Mouse (Mus musculus) midbrain, embryonic 15.5 days (tissue): ENCODE data around the gene Lrrc32. TPM values are rescaled to one million over a fixed set of nuclear protein-coding genes. Genes with fewer than 3 reads are reported as not detected.

Source experiments
- ATAC-seq: fragments of 200-750 bp; cut with Nextera tagmentation; replicated peaks from 2 replicates; pipeline ENCODE4 v1.8.0; 2017; ENCODE audit warnings: moderate TSS enrichment
- H3K27ac ChIP-seq: fragments of 300-500 bp; sonication (generic); 2 replicates; pipeline ENCODE4 v1.5.1; 2015; ENCODE audit warnings: mild to moderate bottlenecking, inconsistent platforms
- H3K27me3 ChIP-seq: fragments of 300-500 bp; sonication (generic); replicated peaks from 2 replicates; pipeline ENCODE4 v1.6.1; 2015; ENCODE audit warnings: inconsistent platforms
- H3K36me3 ChIP-seq: fragments of 300-500 bp; sonication (generic); replicated peaks from 2 replicates; pipeline ENCODE4 v1.6.1; 2015; ENCODE audit warnings: inconsistent platforms
- H3K4me1 ChIP-seq: fragments of 300-500 bp; sonication (generic); 2 replicates; pipeline ENCODE4 v1.6.1; 2015; ENCODE audit warnings: inconsistent platforms
- H3K4me2 ChIP-seq: fragments of 300-500 bp; sonication (generic); 2 replicates; pipeline ENCODE4 v1.6.1; 2015; ENCODE audit warnings: inconsistent platforms, mild to moderate bottlenecking, moderate library complexity
- H3K4me3 ChIP-seq: fragments of 300-500 bp; sonication (generic); 2 replicates; pipeline ENCODE4 v1.5.1; 2015; ENCODE audit warnings: mild to moderate bottlenecking, inconsistent platforms
- H3K9ac ChIP-seq: fragments of 300-500 bp; sonication (generic); 2 replicates; pipeline ENCODE4 v1.6.1; 2015; ENCODE audit warnings: mild to moderate bottlenecking, inconsistent platforms
- H3K9me3 ChIP-seq: fragments of 300-500 bp; sonication (generic); 2 replicates; pipeline ENCODE4 v1.6.1; 2016; ENCODE audit warnings: inconsistent platforms
- WGBS: fragments of 180-500 bp; shearing (Covaris S2); methylation state at CpG from one replicate; pipeline ENCODE4 v1.1.7; 2015; ENCODE audit warnings: mixed read lengths; 5-methylcytosine and 5-hydroxymethylcytosine counted together
- polyA plus RNA-seq: library from polyadenylated mRNA; unstranded; fragments of >200 nt; fragmentation: Nextera tagmentation; extraction: Ambion mirVana; gene quantifications from 2 replicates; pipeline ENCODE4 v1.2.1, GENCODE M21; 2015

Lrrc32 gene
- polyA plus RNA-seq, 1 experiment from 2014 or later: 5.0 TPM

- Histone ChIP-seq H3K4me1 (peaks cover 13% of the 10 kb centered on the region), H3K36me3 (no peaks in the 10 kb centered on the region), H3K27me3 (no peaks in the 10 kb centered on the region; the same call in 1 of the 2 replicates), H3K4me3 (peak overlapping the region; percentile 65), H3K27ac (no peak overlapping the region), H3K4me2 (peak overlapping the region; percentile 91), H3K9ac (peak overlapping the region; percentile 52; the same call in 1 of the 2 replicates), H3K9me3 (no peaks in the 10 kb centered on the region)
- ATAC-seq: 0 out of 2 replicates have a peak, but pooled peaks have one; percentile 31
- WGBS: 72% methylated on average over 4 of the region's 4 CpGs
These were observed 1.2 kb downstream of the Lrrc32 start for GRCm38 (mm10) chr7:98490328-98490727.

DNA sequence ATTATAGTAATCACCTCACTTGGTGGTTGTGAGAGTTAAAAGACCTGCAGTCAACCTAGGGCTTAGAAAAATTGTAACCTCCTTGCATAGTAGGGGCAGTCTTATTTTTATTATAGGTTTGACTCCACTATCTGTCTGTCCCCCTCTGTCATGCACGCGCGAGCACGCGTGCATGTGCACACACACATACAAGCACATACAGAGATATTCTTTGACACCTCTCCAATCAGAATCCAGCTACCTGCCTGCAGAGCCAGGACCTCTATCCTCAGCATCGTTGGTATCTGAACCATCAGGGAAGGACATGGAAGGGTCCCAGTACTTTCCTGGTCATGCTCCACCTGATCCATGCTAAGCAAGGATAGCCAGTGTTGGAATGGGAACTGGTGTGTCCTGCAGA is 1.8 kb downstream of the Lrrc32 start:
- Histone ChIP-seq H3K27me3 (no peaks in the 10 kb centered on the region; the same call in 1 of the 2 replicates), H3K27ac (no peak overlapping the region), H3K36me3 (no peaks in the 10 kb centered on the region), H3K9me3 (no peaks in the 10 kb centered on the region), H3K4me3 (no peak overlapping the region), H3K4me2 (no peak overlapping the region), H3K9ac (no peak overlapping the region), H3K4me1 (peaks cover 13% of the 10 kb centered on the region)
- WGBS: 96% methylated on average over 6 of the region's 6 CpGs
- ATAC-seq: no peak

GRCm38 (mm10) chr7:98491451-98492200 is 2.5 kb downstream of the Lrrc32 start:
- Histone ChIP-seq H3K36me3 (no peaks in the 10 kb centered on the region), H3K4me1 (peaks cover 13% of the 10 kb centered on the region), H3K9ac (no peak overlapping the region), H3K9me3 (no peaks in the 10 kb centered on the region), H3K27me3 (no peaks in the 10 kb centered on the region; the same call in 1 of the 2 replicates), H3K27ac (no peak overlapping the region), H3K4me2 (no peak overlapping the region), H3K4me3 (no peak overlapping the region)
- no peak for ATAC-seq
- WGBS: 69% methylated on average over 9 of the region's 9 CpGs

DNA sequence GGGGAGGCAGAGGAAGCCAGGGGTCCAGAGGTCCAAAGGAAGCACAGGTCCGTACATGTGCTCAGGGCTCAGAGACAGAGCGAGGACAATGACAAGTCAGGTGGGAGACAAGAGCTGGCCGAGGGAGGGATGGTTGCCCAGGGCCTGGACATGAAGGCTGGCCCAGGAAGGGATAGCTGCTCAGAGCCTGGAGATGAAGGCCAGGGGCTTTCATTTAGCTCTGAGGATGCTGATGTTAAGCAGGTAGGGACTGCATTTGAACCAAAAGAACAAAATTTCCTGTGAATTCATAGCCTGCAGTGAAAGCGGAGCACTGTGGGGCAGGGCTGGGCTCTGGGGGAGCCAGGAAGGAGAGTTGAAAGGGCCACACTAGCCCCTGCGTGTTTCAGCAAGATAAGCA is 3.2 kb downstream of the Lrrc32 start:
- no peak for ATAC-seq
- Histone ChIP-seq H3K9me3 (no peaks in the 10 kb centered on the region), H3K9ac (no peak overlapping the region), H3K27ac (no peak overlapping the region), H3K36me3 (no peaks in the 10 kb centered on the region), H3K27me3 (no peaks in the 10 kb centered on the region; the same call in 1 of the 2 replicates), H3K4me1 (peaks cover 13% of the 10 kb centered on the region), H3K4me2 (no peak overlapping the region), H3K4me3 (no peak overlapping the region)
- WGBS: 76% methylated on average over 5 of the region's 5 CpGs

GRCm38 (mm10) chr7:98493307-98493706 is 4.2 kb downstream of the Lrrc32 start:
- Histone ChIP-seq H3K4me3 (no peak overlapping the region), H3K9me3 (no peaks in the 10 kb centered on the region), H3K36me3 (no peaks in the 10 kb centered on the region), H3K4me2 (no peak overlapping the region), H3K4me1 (peaks cover 13% of the 10 kb centered on the region), H3K27me3 (no peaks in the 10 kb centered on the region; the same call in 1 of the 2 replicates), H3K9ac (no peak overlapping the region), H3K27ac (no peak overlapping the region)
- ATAC-seq: no peak
- 67% methylated on average over 2 of the region's 2 CpGs for WGBS

DNA sequence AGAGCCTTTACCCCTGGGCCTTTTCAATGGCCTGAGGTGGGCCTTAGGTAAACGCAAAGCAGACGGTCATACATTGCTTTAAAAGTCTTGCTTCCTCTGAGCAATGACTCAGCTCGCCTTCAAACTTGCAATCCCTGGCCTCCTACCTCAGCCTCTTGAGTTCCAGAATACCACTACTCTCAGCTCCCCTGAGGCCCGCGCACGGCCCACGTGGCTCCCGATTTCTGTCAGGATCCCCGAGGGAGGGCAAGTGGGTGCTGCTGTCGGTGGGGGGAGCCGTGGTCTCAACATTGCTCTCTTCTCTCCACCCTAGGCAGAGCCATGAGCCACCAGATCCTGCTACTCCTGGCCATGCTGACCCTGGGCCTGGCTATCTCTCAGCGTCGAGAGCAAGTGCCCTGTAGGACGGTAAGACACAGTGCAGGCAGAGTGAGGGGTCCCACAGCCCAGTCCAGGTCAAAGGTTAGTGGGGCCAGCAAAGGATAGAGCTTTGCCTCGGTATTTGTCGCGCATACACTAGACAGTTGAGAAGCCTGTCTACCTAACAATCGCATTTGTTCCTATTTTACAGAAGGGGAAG is 4.9 kb downstream of the Lrrc32 start:
- WGBS: 79% methylated on average over 18 of the region's 18 CpGs
- Histone ChIP-seq H3K4me3 (no peak overlapping the region), H3K9ac (no peak overlapping the region), H3K36me3 (no peaks in the 10 kb centered on the region), H3K9me3 (no peaks in the 10 kb centered on the region), H3K4me1 (peaks cover 12% of the 10 kb centered on the region), H3K27me3 (no peaks in the 10 kb centered on the region; the same call in 1 of the 2 replicates), H3K4me2 (no peak overlapping the region), H3K27ac (no peak overlapping the region)
- ATAC-seq: no peak

DNA sequence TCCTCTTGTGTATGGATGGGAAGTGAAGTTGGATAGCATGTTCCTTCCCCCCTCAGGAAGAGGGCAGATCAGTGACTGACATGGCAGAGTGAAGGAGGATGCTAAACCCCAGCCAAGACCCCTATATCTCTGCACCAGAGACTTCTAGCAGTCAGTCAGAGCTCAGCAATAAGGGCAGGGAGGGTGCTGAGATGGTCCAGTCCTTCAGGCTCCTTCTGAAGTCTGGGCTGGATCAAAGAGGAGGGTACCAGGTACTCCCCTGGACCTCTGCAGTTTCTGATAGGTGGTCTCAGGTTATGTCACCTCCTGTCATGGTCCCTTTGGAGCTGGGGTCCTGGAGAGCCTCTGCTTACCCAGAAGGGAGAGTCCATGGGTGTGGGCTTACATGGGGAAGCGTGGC is 6.5 kb downstream of the Lrrc32 start:
- no peak overlapping the region for H3K4me2 ChIP-seq
- no peaks in the 10 kb centered on the region for H3K36me3 ChIP-seq
- no peak overlapping the region for H3K27ac ChIP-seq
- H3K9ac ChIP-seq: no peak overlapping the region
- WGBS: 73% methylated on average over 1 of the region's 1 CpGs
- H3K4me3 ChIP-seq: no peak overlapping the region
- H3K9me3 ChIP-seq: no peaks in the 10 kb centered on the region
- no peaks in the 10 kb centered on the region for H3K4me1 ChIP-seq
- ATAC-seq: no peak
- H3K27me3 ChIP-seq: no peaks in the 10 kb centered on the region

GRCm38 (mm10) chr7:98497451-98497850 is 8.4 kb downstream of the Lrrc32 start:
- H3K36me3 ChIP-seq: no peaks in the 10 kb centered on the region
- H3K9ac ChIP-seq: no peak overlapping the region
- no peak overlapping the region for H3K27ac ChIP-seq
- no peaks in the 10 kb centered on the region for H3K9me3 ChIP-seq
- H3K4me2 ChIP-seq: no peak overlapping the region
- H3K4me3 ChIP-seq: no peak overlapping the region
- H3K4me1 ChIP-seq: no peaks in the 10 kb centered on the region
- 54% methylated on average over 5 of the region's 5 CpGs for WGBS
- no peak for ATAC-seq
- H3K27me3 ChIP-seq: no peaks in the 10 kb centered on the region

GRCm38 (mm10) chr7:98498101-98498500 is 9.0 kb downstream of the Lrrc32 start:
- Histone ChIP-seq H3K4me3 (no peak overlapping the region), H3K4me1 (0 out of 2 replicates have a peak, but pooled peaks cover under 1% of the 10 kb centered on the region), H3K36me3 (no peaks in the 10 kb centered on the region), H3K9ac (no peak overlapping the region), H3K27ac (no peak overlapping the region), H3K4me2 (no peak overlapping the region), H3K27me3 (no peaks in the 10 kb centered on the region), H3K9me3 (no peaks in the 10 kb centered on the region)
- WGBS: 93% methylated on average over 12 of the region's 12 CpGs
- no peak for ATAC-seq

GRCm38 (mm10) chr7:98498656-98499560 is 9.8 kb downstream of the Lrrc32 start:
- H3K27ac ChIP-seq: no peak overlapping the region
- WGBS: 84% methylated on average over 20 of the region's 20 CpGs
- H3K9me3 ChIP-seq: no peaks in the 10 kb centered on the region
- 0 out of 2 replicates have a peak, but pooled peaks cover 3% of the 10 kb centered on the region for H3K4me1 ChIP-seq
- no peaks in the 10 kb centered on the region for H3K36me3 ChIP-seq
- ATAC-seq: no peak
- H3K4me2 ChIP-seq: no peak overlapping the region
- no peak overlapping the region for H3K9ac ChIP-seq
- H3K27me3 ChIP-seq: no peaks in the 10 kb centered on the region
- H3K4me3 ChIP-seq: no peak overlapping the region

- Histone ChIP-seq H3K4me2 (no peak overlapping the region), H3K9ac (no peak overlapping the region), H3K9me3 (no peaks in the 10 kb centered on the region), H3K4me1 (peaks cover 9% of the 10 kb centered on the region; the same call in 1 of the 2 replicates), H3K36me3 (no peaks in the 10 kb centered on the region), H3K27me3 (no peaks in the 10 kb centered on the region), H3K4me3 (no peak overlapping the region), H3K27ac (no peak overlapping the region)
- ATAC-seq: no peak
- WGBS: 79% methylated on average over 25 of the region's 25 CpGs
These were observed 10.6 kb downstream of the Lrrc32 start for GRCm38 (mm10) chr7:98499561-98500292.
